Mouse (Mus musculus) hindbrain, embryonic 12.5 days (tissue): ENCODE measurements around the gene Gm17469. TPM values are rescaled to one million over a fixed set of nuclear protein-coding genes. Genes with fewer than 3 reads are reported as not detected.
"Not testable (repeated sequence)": the region's sequence is repeated elsewhere in the genome, so short reads cannot be mapped to it uniquely, and the experiment has no call there.

Source experiments
- ATAC-seq: fragments of 200-750 bp; cut with Nextera tagmentation; 2 replicates; pipeline ENCODE4 v1.8.0; 2017; ENCODE audit warnings: moderate TSS enrichment; ENCODE audit not compliant: low FRiP score
- H3K27ac ChIP-seq: fragments of 300-500 bp; sonication (generic); 2 replicates; pipeline ENCODE4 v1.5.1; 2016; ENCODE audit warnings: mild to moderate bottlenecking
- H3K27me3 ChIP-seq: fragments of 300-500 bp; sonication (generic); 2 replicates; pipeline ENCODE4 v1.6.1; 2016; ENCODE audit warnings: mild to moderate bottlenecking
- H3K36me3 ChIP-seq: fragments of 300-500 bp; sonication (generic); 2 replicates; pipeline ENCODE4 v1.6.1; 2016; ENCODE audit warnings: mild to moderate bottlenecking
- H3K4me1 ChIP-seq: fragments of 300-500 bp; sonication (generic); 2 replicates; pipeline ENCODE4 v1.6.1; 2016
- H3K4me2 ChIP-seq: fragments of 300-500 bp; sonication (generic); replicated peaks from 2 replicates; pipeline ENCODE4 v1.6.1; 2016; ENCODE audit warnings: mild to moderate bottlenecking
- H3K4me3 ChIP-seq: fragments of 300-500 bp; sonication (generic); 2 replicates; pipeline ENCODE4 v1.5.1; 2016; ENCODE audit warnings: mild to moderate bottlenecking
- H3K9ac ChIP-seq: fragments of 300-500 bp; sonication (generic); 2 replicates; pipeline ENCODE4 v1.6.1; 2016; ENCODE audit warnings: mild to moderate bottlenecking, moderate library complexity
- H3K9me3 ChIP-seq: fragments of 300-500 bp; sonication (generic); replicated peaks from 2 replicates; pipeline ENCODE4 v1.6.1; 2016; ENCODE audit warnings: mild to moderate bottlenecking
- WGBS: fragments of 180-500 bp; shearing (Covaris S2); methylation state at CpG from one replicate; pipeline ENCODE4 v1.1.7; 2016; 5-methylcytosine and 5-hydroxymethylcytosine counted together
- polyA plus RNA-seq: library from polyadenylated mRNA; unstranded; fragments of >200 nt; fragmentation: Nextera tagmentation; extraction: Ambion mirVana; gene quantifications from 2 replicates; pipeline ENCODE4 v1.2.1, GENCODE M21; 2016

Gm17469 gene
- not detected in 2 replicates for polyA plus RNA-seq

- H3K36me3 ChIP-seq, H3K4me2 ChIP-seq, H3K4me3 ChIP-seq, H3K9me3 ChIP-seq, H3K27me3 ChIP-seq, H3K4me1 ChIP-seq, ATAC-seq, H3K27ac ChIP-seq, H3K9ac ChIP-seq: not testable (repeated sequence)
- WGBS, result no CpG with 5 or more reads among the region's 4 CpGs
These were observed at the start of gene Gm17469 for GRCm38 (mm10) chrX:124629593-124629992. TSS of gene Gm17469 (plus strand) at chrX:124629893.

Other genes starting within 250 kb of the Gm17469 start
- gene Gm17584, start 129.3 kb upstream of the Gm17469 start, polyA plus RNA-seq, result not detected in 2 replicates